Mouse (Mus musculus): Measurements from ENCODE around the gene Sptbn1. TPM values are rescaled to one million over a fixed set of nuclear protein-coding genes. Genes with fewer than 3 reads are reported as not detected.
A peak's percentile ranks its signal among the peaks of the same experiment; 100 is the strongest.

Sptbn1 gene
- polyA plus RNA-seq (2012; rRNA removed) = 222 and 294 TPM in 2 replicates

DNA sequence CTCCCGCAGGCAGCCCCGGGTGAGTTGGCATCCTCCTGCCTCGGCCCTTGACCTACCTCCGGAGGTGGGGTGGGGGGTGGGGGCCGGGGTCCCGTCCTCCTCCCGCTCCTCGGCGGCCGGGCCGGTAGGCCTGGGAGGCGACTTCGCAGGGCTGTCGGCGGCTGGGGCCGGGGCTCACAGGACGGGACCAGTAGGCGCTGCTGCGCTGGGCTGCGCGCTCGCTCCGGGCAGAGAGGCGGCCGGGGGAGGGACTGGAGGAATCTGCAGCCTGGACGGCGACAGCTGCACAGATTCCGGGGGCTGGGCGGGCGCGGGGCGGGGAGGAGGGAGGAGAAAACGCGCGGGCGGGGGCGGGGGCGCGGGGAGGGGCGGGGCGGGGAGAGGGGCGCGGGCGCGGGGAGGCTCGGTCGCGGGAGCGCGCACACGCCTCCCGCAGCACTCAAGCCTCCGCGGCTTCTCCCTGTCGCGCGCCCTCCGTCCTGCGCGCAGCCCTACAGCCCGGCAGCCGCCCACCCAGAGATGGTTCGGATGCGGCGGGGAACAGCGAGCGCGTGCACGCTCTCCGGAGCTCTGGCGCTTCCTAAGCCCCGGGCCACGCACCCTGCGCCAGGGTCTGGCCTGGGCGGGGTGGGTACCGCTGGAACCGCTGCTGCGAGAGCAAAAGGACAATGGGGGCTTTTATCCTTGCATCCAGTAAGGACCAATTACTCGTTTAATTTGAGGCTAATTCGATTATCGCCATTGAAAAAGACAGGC, at the start of gene Sptbn1:
Gene Sptbn1 (minus strand): TSS at position 284 of the 756 bp plus-strand sequence.
- no peak for TF ChIP-seq CTCF (IDR thresholded peaks at IDR 0.05; ENCODE audit: insufficient read depth, low read length)
- peak; percentile 81 for TF ChIP-seq POLR2A (IDR thresholded peaks at IDR 0.05; ENCODE audit: borderline replicate concordance, extremely low read depth, low read depth, low read length)
- H3K4me3 ChIP-seq (replicated peaks; ENCODE audit: extremely low read depth, low read depth, low read length) = peak within 1 kb of the TSS; percentile 97
- DNase-seq = peak; percentile 85
- peaks cover 9% of the 10 kb centered on the region for H3K4me1 ChIP-seq (ENCODE audit: control insufficient read depth, insufficient read depth, low read length)
- WGBS = 1% methylated on average over 54 of the region's 81 CpGs

DNA sequence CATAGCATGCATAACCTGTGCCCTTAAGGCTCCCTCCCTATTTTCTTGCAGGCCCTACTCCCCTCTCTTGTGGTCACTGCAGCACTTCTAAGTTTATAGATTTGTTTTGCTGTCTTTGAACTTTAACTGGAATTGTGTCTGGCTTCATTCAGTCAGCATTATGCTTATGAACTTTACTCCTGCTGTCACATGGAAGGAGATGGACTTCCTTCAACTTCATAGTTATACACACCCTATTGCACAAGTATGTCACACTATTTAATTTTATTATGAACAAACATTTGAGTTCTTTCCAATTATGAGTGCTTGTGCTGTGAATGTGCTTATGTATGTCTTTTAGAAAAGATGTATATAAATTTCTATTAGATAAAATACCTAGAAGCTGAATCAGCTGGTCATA, 26.3 kb upstream of the Sptbn1 start:
- Histone ChIP-seq H3K4me1 (ENCODE audit: control insufficient read depth, insufficient read depth, low read length) (peaks cover 24% of the 10 kb centered on the region), H3K4me3 (replicated peaks; ENCODE audit: extremely low read depth, low read depth, low read length) (no peak overlapping the region)
- DNase-seq = no peak
- TF ChIP-seq POLR2A (IDR thresholded peaks at IDR 0.05; ENCODE audit: borderline replicate concordance, extremely low read depth, low read depth, low read length) = no peak
- no peak for TF ChIP-seq CTCF (IDR thresholded peaks at IDR 0.05; ENCODE audit: insufficient read depth, low read length)

DNA sequence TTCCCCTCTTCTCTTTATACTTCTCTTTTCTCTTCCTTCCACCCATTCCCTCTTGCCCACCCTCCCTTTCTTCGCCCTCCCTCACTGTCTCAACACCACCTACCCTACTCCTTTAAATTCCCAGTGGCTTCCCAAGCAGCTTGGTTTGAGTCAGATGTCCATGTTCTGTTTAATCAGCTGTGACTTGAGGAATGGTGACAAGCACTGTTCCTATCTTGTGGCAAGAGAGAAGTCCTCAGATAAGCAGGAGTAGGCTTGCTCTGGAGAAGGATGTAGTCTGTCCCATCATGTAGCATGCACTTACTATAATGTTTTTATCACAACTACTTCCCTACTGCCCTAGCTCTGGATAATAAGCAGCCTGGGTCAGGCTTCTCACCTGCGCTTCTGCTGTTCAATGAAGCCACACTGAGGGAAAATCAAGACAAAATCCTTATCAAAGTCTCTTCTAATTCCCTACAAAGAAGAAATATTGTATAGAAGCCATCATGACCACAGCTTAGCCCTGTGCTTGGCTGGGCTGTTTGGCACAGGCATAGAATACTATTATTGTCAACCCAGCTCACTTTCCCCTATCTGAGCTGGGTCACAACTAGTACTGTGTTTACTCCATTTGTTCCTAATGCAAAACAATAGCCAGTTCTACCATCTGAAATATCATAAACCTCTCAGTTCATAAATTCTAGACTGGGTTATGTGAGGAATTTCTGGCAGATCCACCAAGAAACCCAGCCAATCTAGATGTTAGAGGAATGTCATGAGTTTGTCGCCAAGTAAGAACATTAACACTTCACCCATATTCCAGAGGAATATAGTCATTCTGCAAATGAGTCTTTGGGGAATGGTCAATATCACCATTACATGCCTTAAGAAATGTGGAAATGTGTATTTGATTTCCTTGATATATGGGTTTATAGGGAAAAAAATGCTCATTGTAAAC, 24.5 kb upstream of the Sptbn1 start:
- Histone ChIP-seq H3K4me3 (replicated peaks; ENCODE audit: extremely low read depth, low read depth, low read length) (no peak overlapping the region), H3K4me1 (ENCODE audit: control insufficient read depth, insufficient read depth, low read length) (peaks cover 36% of the 10 kb centered on the region)
- no peak for DNase-seq
- TF ChIP-seq CTCF (IDR thresholded peaks at IDR 0.05; ENCODE audit: insufficient read depth, low read length) = no peak
- TF ChIP-seq POLR2A (IDR thresholded peaks at IDR 0.05; ENCODE audit: borderline replicate concordance, extremely low read depth, low read depth, low read length) = no peak
- 74% methylated on average over 3 of the region's 3 CpGs for WGBS

DNA sequence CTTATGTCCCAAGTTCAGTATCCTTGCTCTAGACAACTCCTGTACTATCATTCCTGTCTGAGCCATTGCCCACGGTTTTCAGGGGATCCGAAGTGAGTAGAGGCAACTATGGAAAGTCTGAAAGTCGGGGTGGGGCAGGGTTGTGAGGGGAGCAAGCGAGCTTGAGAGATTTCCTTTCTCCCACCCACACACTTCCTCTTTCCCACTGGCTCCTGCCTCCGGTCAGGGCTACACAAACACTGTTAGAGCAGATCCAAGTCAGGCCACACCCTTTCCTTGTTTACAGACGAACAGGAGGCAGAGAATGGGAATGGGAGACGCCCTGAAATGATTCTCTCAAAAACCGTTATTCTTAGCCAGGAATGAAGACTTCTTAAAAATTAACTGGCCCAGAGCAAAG, 23.2 kb upstream of the Sptbn1 start:
- TF ChIP-seq POLR2A (IDR thresholded peaks at IDR 0.05; ENCODE audit: borderline replicate concordance, extremely low read depth, low read depth, low read length) (peak; percentile 61; the same call in 1 of the 2 replicates), CTCF (IDR thresholded peaks at IDR 0.05; ENCODE audit: insufficient read depth, low read length) (no peak)
- WGBS = 6% methylated on average over 8 of the region's 8 CpGs
- H3K4me3 ChIP-seq (replicated peaks; ENCODE audit: extremely low read depth, low read depth, low read length) = no peak overlapping the region
- peak; percentile 53 for DNase-seq
- peaks cover 36% of the 10 kb centered on the region for H3K4me1 ChIP-seq (ENCODE audit: control insufficient read depth, insufficient read depth, low read length)

DNA sequence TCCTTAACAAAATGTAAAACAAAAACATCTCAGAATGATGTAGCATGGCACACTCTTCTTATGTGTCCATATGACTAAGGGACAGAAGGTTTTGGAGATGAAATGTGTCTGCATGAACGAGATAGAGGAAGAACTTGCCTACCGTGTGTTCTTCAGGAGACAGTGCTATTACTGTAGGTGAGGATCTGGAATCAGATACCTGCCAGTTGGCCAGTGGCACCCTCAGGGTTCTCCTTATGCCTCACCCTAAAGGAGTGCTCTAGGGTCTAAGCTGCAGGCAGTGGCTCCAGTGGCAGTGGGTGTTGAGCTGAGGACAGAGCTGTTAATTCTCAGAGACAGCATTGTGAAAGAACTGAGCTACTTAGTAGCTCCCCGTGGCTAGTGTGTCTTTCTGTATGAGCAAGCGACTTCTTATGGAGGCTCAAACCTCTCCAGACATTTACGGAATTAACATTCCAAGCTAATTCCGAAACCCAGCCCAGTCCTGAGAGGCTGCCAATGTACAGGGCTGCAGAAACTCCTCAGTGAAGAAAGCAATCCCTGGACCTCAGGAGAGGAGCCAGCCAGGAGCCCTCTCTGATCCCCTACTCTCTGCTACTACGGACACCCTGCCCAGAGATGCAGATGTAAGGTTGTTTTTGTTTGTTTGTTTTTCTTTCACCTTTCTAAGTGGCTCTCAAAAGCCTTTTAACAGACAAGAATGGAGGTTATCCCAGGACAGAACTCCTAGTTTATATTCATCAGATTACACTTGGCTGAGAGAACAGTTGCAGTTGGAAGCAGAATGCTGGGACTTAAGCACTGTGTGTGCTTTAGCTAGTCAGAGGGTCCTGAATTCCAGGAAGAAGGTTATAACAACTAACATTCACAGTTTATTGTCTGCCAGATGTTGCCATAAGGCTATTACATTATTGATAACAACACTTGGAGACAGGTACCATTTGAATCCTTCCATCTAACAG, 21.8 kb upstream of the Sptbn1 start:
- DNase-seq = peak; percentile 38
- Histone ChIP-seq H3K4me3 (replicated peaks; ENCODE audit: extremely low read depth, low read depth, low read length) (peak overlapping the region; percentile 6), H3K4me1 (ENCODE audit: control insufficient read depth, insufficient read depth, low read length) (peaks cover 36% of the 10 kb centered on the region)
- 17% methylated on average over 7 of the region's 7 CpGs for WGBS
- TF ChIP-seq POLR2A (IDR thresholded peaks at IDR 0.05; ENCODE audit: borderline replicate concordance, extremely low read depth, low read depth, low read length) = no peak
- no peak for TF ChIP-seq CTCF (IDR thresholded peaks at IDR 0.05; ENCODE audit: insufficient read depth, low read length)

DNA sequence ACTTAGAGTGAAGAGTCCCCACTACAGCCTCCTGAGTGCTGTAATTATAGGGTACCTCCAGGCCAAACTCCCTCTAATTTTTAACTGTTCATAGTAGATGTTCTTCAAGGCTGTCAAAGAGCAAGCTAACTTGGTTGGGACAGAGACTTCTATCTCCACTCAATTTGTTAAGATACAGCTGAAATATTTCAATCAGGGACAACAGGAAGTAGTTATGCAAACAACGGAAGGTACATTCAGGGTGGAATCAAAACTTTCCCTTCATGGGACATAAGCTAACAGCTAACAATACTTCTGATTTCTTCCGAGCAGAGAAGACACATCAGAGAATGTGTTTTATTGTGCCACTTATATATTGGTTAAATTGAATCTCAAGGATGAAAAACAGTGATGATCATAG, 20.1 kb upstream of the Sptbn1 start:
- no peak overlapping the region for H3K4me3 ChIP-seq (replicated peaks; ENCODE audit: extremely low read depth, low read depth, low read length)
- no peak for TF ChIP-seq CTCF (IDR thresholded peaks at IDR 0.05; ENCODE audit: insufficient read depth, low read length)
- TF ChIP-seq POLR2A (IDR thresholded peaks at IDR 0.05; ENCODE audit: borderline replicate concordance, extremely low read depth, low read depth, low read length) = no peak
- no peak for DNase-seq
- 33% methylated on average over 2 of the region's 2 CpGs for WGBS
- H3K4me1 ChIP-seq (ENCODE audit: control insufficient read depth, insufficient read depth, low read length) = peaks cover 41% of the 10 kb centered on the region

DNA sequence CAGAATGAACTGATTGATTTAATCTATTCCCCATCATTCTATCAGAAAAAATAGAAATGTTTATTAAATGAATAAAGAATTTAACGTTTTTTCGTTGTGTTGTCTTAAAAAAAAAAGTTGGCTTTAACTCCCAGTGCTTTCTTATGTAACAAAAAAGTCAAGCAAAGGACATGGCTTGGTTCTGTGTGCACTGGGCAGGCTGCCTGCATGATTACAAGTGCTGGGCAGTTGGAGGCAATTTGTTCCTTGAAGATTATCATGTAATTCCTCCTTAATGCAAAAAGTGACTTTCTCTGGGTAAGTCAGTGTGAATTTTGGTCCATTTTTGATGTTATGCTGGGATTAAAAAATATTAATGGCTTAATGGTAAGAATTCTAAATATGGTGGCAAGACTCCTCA, 15.7 kb upstream of the Sptbn1 start:
- TF ChIP-seq POLR2A (IDR thresholded peaks at IDR 0.05; ENCODE audit: borderline replicate concordance, extremely low read depth, low read depth, low read length) = no peak
- no peak for TF ChIP-seq CTCF (IDR thresholded peaks at IDR 0.05; ENCODE audit: insufficient read depth, low read length)
- H3K4me1 ChIP-seq (ENCODE audit: control insufficient read depth, insufficient read depth, low read length) = peaks cover 14% of the 10 kb centered on the region
- no peak for DNase-seq
- H3K4me3 ChIP-seq (replicated peaks; ENCODE audit: extremely low read depth, low read depth, low read length) = no peak overlapping the region
- WGBS = 28% methylated on average over 2 of the region's 2 CpGs

DNA sequence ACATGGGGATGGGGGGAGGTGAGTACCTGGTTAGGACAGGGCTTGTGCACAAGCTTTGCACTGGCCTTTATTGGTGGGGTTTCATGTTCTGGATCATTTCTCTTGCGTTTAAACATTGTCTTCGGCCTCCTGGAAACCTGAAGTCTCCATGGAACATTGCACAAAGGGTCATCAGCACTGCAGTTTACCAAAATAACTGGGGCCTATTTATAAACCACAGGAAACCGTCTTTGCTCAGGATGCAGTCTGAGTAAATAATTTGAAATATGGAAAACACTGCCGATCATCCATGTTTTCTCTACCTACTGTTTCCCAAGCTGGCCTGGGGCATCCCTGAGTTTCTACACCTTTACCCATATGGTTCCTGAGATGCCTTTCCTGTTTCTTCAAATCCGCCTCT, 13.1 kb upstream of the Sptbn1 start:
- H3K4me1 ChIP-seq (ENCODE audit: control insufficient read depth, insufficient read depth, low read length) = peaks cover 7% of the 10 kb centered on the region
- 54% methylated on average over 5 of the region's 5 CpGs for WGBS
- TF ChIP-seq CTCF (IDR thresholded peaks at IDR 0.05; ENCODE audit: insufficient read depth, low read length) (no peak), POLR2A (IDR thresholded peaks at IDR 0.05; ENCODE audit: borderline replicate concordance, extremely low read depth, low read depth, low read length) (no peak)

DNA sequence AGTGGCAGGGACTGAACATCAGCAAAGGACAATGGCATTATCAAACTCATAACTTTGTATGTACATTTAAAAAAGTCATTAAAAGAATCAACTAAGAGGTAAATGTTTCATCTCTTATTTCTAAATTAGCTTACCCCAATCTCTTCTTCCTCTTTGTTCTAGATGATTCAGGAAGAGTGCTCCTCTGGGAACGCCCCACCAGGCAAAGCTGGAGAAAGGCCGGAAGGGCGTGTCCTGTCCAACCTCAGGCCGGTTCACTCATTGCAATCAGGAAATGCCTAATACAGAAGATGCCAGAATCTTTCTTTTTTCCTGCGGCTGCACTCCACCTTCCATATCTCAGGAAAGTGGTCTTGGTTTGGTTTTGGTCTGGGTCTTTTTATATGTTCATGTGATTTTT, 11.3 kb upstream of the Sptbn1 start:
- 38% methylated on average over 5 of the region's 5 CpGs for whole genome bisulfite sequencing
- no peak for DNase-seq
- no peak for TF ChIP-seq POLR2A (IDR thresholded peaks at IDR 0.05; ENCODE audit: borderline replicate concordance, extremely low read depth, low read depth, low read length)

More for the DNA sequence above, 13.1 kb upstream of the Sptbn1 start:
- no peak for DNase-seq
- H3K4me3 ChIP-seq (replicated peaks; ENCODE audit: extremely low read depth, low read depth, low read length) = no peak overlapping the region

More for the DNA sequence above, 11.3 kb upstream of the Sptbn1 start:
- Histone ChIP-seq H3K4me3 (replicated peaks; ENCODE audit: extremely low read depth, low read depth, low read length) (peak overlapping the region; percentile 16), H3K4me1 (ENCODE audit: control insufficient read depth, insufficient read depth, low read length) (peaks cover 5% of the 10 kb centered on the region)

Measured in lung, adult 2 months (tissue).